Mouse (Mus musculus): ENCODE results near the gene Rbms3. TPM values are rescaled to one million over a fixed set of nuclear protein-coding genes. Genes with fewer than 3 reads are reported as not detected.

Rbms3 gene
- polyA plus RNA-seq, 1 experiment from 2014 or later, result 43.1 TPM

GRCm38 (mm10) chr9:117370086-117370485, 259.6 kb downstream of the Rbms3 start:
- Histone ChIP-seq H3K4me3 (ENCODE audit: low read length) (no peak overlapping the region), H3K27ac (ENCODE audit: low read length) (no peak overlapping the region), H3K27me3 (replicated peaks; ENCODE audit: control insufficient read depth, insufficient read depth, low read length) (no peaks in the 10 kb centered on the region), H3K9me3 (ENCODE audit: control insufficient read depth, low read length) (no peaks in the 10 kb centered on the region), H3K9ac (ENCODE audit: low read depth, low read length) (no peak overlapping the region), H3K4me2 (ENCODE audit: low read depth, low read length) (no peak overlapping the region), H3K36me3 (ENCODE audit: control insufficient read depth, insufficient read depth, low read length) (no peaks in the 10 kb centered on the region), H3K4me1 (ENCODE audit: control insufficient read depth, insufficient read depth, low read length) (peaks cover 2% of the 10 kb centered on the region; the same call in 1 of the 2 replicates)
- no peak for ATAC-seq
- WGBS, result 96% methylated on average over 6 of the region's 6 CpGs

- WGBS, result 91% methylated on average over 4 of the region's 4 CpGs
- H3K27ac ChIP-seq (ENCODE audit: low read length), result no peak overlapping the region
- no peak overlapping the region for H3K9ac ChIP-seq (ENCODE audit: low read depth, low read length)
- no peaks in the 10 kb centered on the region; the same call in 1 of the 2 replicates for H3K4me1 ChIP-seq (ENCODE audit: control insufficient read depth, insufficient read depth, low read length)
- H3K27me3 ChIP-seq (replicated peaks; ENCODE audit: control insufficient read depth, insufficient read depth, low read length), result no peaks in the 10 kb centered on the region
- no peak overlapping the region for H3K4me2 ChIP-seq (ENCODE audit: low read depth, low read length)
- no peak for ATAC-seq
- H3K9me3 ChIP-seq (ENCODE audit: control insufficient read depth, low read length), result no peaks in the 10 kb centered on the region
- no peak overlapping the region for H3K4me3 ChIP-seq (ENCODE audit: low read length)
- no peaks in the 10 kb centered on the region for H3K36me3 ChIP-seq (ENCODE audit: control insufficient read depth, insufficient read depth, low read length)
Observed at GRCm38 (mm10) chr9:117368016-117368415, 261.7 kb downstream of the Rbms3 start.

GRCm38 (mm10) chr9:117364610-117365009, 265.1 kb downstream of the Rbms3 start:
- Histone ChIP-seq H3K9ac (ENCODE audit: low read depth, low read length) (no peak overlapping the region), H3K27me3 (replicated peaks; ENCODE audit: control insufficient read depth, insufficient read depth, low read length) (no peaks in the 10 kb centered on the region), H3K9me3 (ENCODE audit: control insufficient read depth, low read length) (no peaks in the 10 kb centered on the region), H3K36me3 (ENCODE audit: control insufficient read depth, insufficient read depth, low read length) (no peaks in the 10 kb centered on the region), H3K4me1 (ENCODE audit: control insufficient read depth, insufficient read depth, low read length) (no peaks in the 10 kb centered on the region), H3K27ac (ENCODE audit: low read length) (no peak overlapping the region), H3K4me3 (ENCODE audit: low read length) (no peak overlapping the region), H3K4me2 (ENCODE audit: low read depth, low read length) (no peak overlapping the region)
- no peak for ATAC-seq
- 56% methylated on average over 3 of the region's 3 CpGs for WGBS

GRCm38 (mm10) chr9:117361431-117361830, 268.3 kb downstream of the Rbms3 start:
- ATAC-seq, result no peak
- no peak overlapping the region for H3K9ac ChIP-seq (ENCODE audit: low read depth, low read length)
- WGBS, result 69% methylated on average over 5 of the region's 5 CpGs
- H3K27me3 ChIP-seq (replicated peaks; ENCODE audit: control insufficient read depth, insufficient read depth, low read length), result no peaks in the 10 kb centered on the region
- H3K36me3 ChIP-seq (ENCODE audit: control insufficient read depth, insufficient read depth, low read length), result no peaks in the 10 kb centered on the region
- peaks cover 5% of the 10 kb centered on the region for H3K4me1 ChIP-seq (ENCODE audit: control insufficient read depth, insufficient read depth, low read length)
- H3K4me2 ChIP-seq (ENCODE audit: low read depth, low read length), result no peak overlapping the region
- no peaks in the 10 kb centered on the region for H3K9me3 ChIP-seq (ENCODE audit: control insufficient read depth, low read length)
- H3K27ac ChIP-seq (ENCODE audit: low read length), result no peak overlapping the region
- no peak overlapping the region for H3K4me3 ChIP-seq (ENCODE audit: low read length)

GRCm38 (mm10) chr9:117356764-117357442, 272.8 kb downstream of the Rbms3 start:
- peaks cover 5% of the 10 kb centered on the region for H3K4me1 ChIP-seq (ENCODE audit: control insufficient read depth, insufficient read depth, low read length)
- 0 out of 2 replicates have a peak, but pooled peaks have one; percentile 53 for ATAC-seq
- no peak overlapping the region for H3K4me2 ChIP-seq (ENCODE audit: low read depth, low read length)
- no peak overlapping the region for H3K27ac ChIP-seq (ENCODE audit: low read length)
- no peaks in the 10 kb centered on the region for H3K9me3 ChIP-seq (ENCODE audit: control insufficient read depth, low read length)
- H3K9ac ChIP-seq (ENCODE audit: low read depth, low read length), result no peak overlapping the region
- WGBS, result 35% methylated on average over 9 of the region's 9 CpGs
- H3K27me3 ChIP-seq (replicated peaks; ENCODE audit: control insufficient read depth, insufficient read depth, low read length), result no peaks in the 10 kb centered on the region
- no peak overlapping the region for H3K4me3 ChIP-seq (ENCODE audit: low read length)
- no peaks in the 10 kb centered on the region for H3K36me3 ChIP-seq (ENCODE audit: control insufficient read depth, insufficient read depth, low read length)

GRCm38 (mm10) chr9:117355501-117355900, 274.2 kb downstream of the Rbms3 start:
- Histone ChIP-seq H3K9me3 (ENCODE audit: control insufficient read depth, low read length) (no peaks in the 10 kb centered on the region), H3K4me1 (ENCODE audit: control insufficient read depth, insufficient read depth, low read length) (peaks cover 5% of the 10 kb centered on the region), H3K4me2 (ENCODE audit: low read depth, low read length) (no peak overlapping the region), H3K27me3 (replicated peaks; ENCODE audit: control insufficient read depth, insufficient read depth, low read length) (no peaks in the 10 kb centered on the region), H3K4me3 (ENCODE audit: low read length) (no peak overlapping the region), H3K9ac (ENCODE audit: low read depth, low read length) (no peak overlapping the region), H3K27ac (ENCODE audit: low read length) (no peak overlapping the region), H3K36me3 (ENCODE audit: control insufficient read depth, insufficient read depth, low read length) (no peaks in the 10 kb centered on the region)
- WGBS, result 73% methylated on average over 5 of the region's 5 CpGs
- no peak for ATAC-seq

GRCm38 (mm10) chr9:117342336-117342735, 287.4 kb downstream of the Rbms3 start:
- H3K4me3 ChIP-seq (ENCODE audit: low read length), result no peak overlapping the region
- H3K27ac ChIP-seq (ENCODE audit: low read length), result no peak overlapping the region
- no peaks in the 10 kb centered on the region for H3K9me3 ChIP-seq (ENCODE audit: control insufficient read depth, low read length)
- H3K36me3 ChIP-seq (ENCODE audit: control insufficient read depth, insufficient read depth, low read length), result no peaks in the 10 kb centered on the region
- no peaks in the 10 kb centered on the region for H3K4me1 ChIP-seq (ENCODE audit: control insufficient read depth, insufficient read depth, low read length)
- no peak for ATAC-seq
- H3K27me3 ChIP-seq (replicated peaks; ENCODE audit: control insufficient read depth, insufficient read depth, low read length), result no peaks in the 10 kb centered on the region
- H3K4me2 ChIP-seq (ENCODE audit: low read depth, low read length), result no peak overlapping the region
- no peak overlapping the region for H3K9ac ChIP-seq (ENCODE audit: low read depth, low read length)
- WGBS, result 78% methylated on average over 4 of the region's 4 CpGs

GRCm38 (mm10) chr9:117330681-117331080, 299.0 kb downstream of the Rbms3 start:
- H3K27ac ChIP-seq (ENCODE audit: low read length), result no peak overlapping the region
- H3K9me3 ChIP-seq (ENCODE audit: control insufficient read depth, low read length), result no peaks in the 10 kb centered on the region
- WGBS, result 87% methylated on average over 5 of the region's 5 CpGs
- no peak for ATAC-seq
- no peaks in the 10 kb centered on the region for H3K27me3 ChIP-seq (replicated peaks; ENCODE audit: control insufficient read depth, insufficient read depth, low read length)
- no peak overlapping the region for H3K4me3 ChIP-seq (ENCODE audit: low read length)
- no peaks in the 10 kb centered on the region for H3K4me1 ChIP-seq (ENCODE audit: control insufficient read depth, insufficient read depth, low read length)
- H3K4me2 ChIP-seq (ENCODE audit: low read depth, low read length), result no peak overlapping the region
- H3K36me3 ChIP-seq (ENCODE audit: control insufficient read depth, insufficient read depth, low read length), result no peaks in the 10 kb centered on the region
- no peak overlapping the region for H3K9ac ChIP-seq (ENCODE audit: low read depth, low read length)

GRCm38 (mm10) chr9:117319271-117319670, 310.4 kb downstream of the Rbms3 start:
- Histone ChIP-seq H3K4me2 (ENCODE audit: low read depth, low read length) (no peak overlapping the region), H3K9ac (ENCODE audit: low read depth, low read length) (no peak overlapping the region), H3K36me3 (ENCODE audit: control insufficient read depth, insufficient read depth, low read length) (no peaks in the 10 kb centered on the region), H3K27ac (ENCODE audit: low read length) (no peak overlapping the region), H3K4me3 (ENCODE audit: low read length) (no peak overlapping the region), H3K9me3 (ENCODE audit: control insufficient read depth, low read length) (no peaks in the 10 kb centered on the region; the same call in 1 of the 2 replicates), H3K27me3 (replicated peaks; ENCODE audit: control insufficient read depth, insufficient read depth, low read length) (no peaks in the 10 kb centered on the region), H3K4me1 (ENCODE audit: control insufficient read depth, insufficient read depth, low read length) (peaks cover 4% of the 10 kb centered on the region; the same call in 1 of the 2 replicates)
- 70% methylated on average over 3 of the region's 3 CpGs for WGBS
- ATAC-seq, result no peak

- no peak for ATAC-seq
- H3K36me3 ChIP-seq (ENCODE audit: control insufficient read depth, insufficient read depth, low read length), result no peaks in the 10 kb centered on the region
- H3K9ac ChIP-seq (ENCODE audit: low read depth, low read length), result no peak overlapping the region
- no peaks in the 10 kb centered on the region; the same call in 1 of the 2 replicates for H3K9me3 ChIP-seq (ENCODE audit: control insufficient read depth, low read length)
- no peak overlapping the region for H3K4me3 ChIP-seq (ENCODE audit: low read length)
- no peaks in the 10 kb centered on the region for H3K27me3 ChIP-seq (replicated peaks; ENCODE audit: control insufficient read depth, insufficient read depth, low read length)
- no peak overlapping the region for H3K4me2 ChIP-seq (ENCODE audit: low read depth, low read length)
- H3K4me1 ChIP-seq (ENCODE audit: control insufficient read depth, insufficient read depth, low read length), result peaks cover 4% of the 10 kb centered on the region; the same call in 1 of the 2 replicates
- 26% methylated on average over 4 of the region's 4 CpGs for WGBS
- H3K27ac ChIP-seq (ENCODE audit: low read length), result no peak overlapping the region
Observed at GRCm38 (mm10) chr9:117318461-117318860, 311.3 kb downstream of the Rbms3 start.
